Mouse (Mus musculus) MEL (cell line): Measurements from ENCODE around the gene Iqck. TPM values are rescaled to one million over a fixed set of nuclear protein-coding genes. Genes with fewer than 3 reads are reported as not detected.

Experiments
- DNase-seq: peaks from one replicate; pipeline ENCODE4 v3.0.0; 2011; ENCODE audit warnings: low read depth, low spot score
- H3K27ac ChIP-seq: 2 replicates; pipeline ENCODE4 v1.5.1; 2012; ENCODE audit warnings: low read depth, mild to moderate bottlenecking, control low read depth, low read length, moderate library complexity; ENCODE audit not compliant: control insufficient read depth
- H3K27me3 ChIP-seq, 2 experiments: fragments of 150-350 bp in 1 of 2; sonication (generic) in 1 of 2; 2 replicates each; pipeline ENCODE4 v1.6.1; 2012; ENCODE audit warnings: low read length in 2 of 2, mild to moderate bottlenecking in 2 of 2, improper control_type of control experiment in 1 of 2, moderate library complexity in 1 of 2; ENCODE audit not compliant: insufficient read depth in 2 of 2, control insufficient read depth in 1 of 2
- H3K36me3 ChIP-seq, 2 experiments: 2 replicates each; pipeline ENCODE4 v1.6.1; 2012 to 2014; ENCODE audit warnings: low read length in 2 of 2, improper control_type of control experiment in 1 of 2, inconsistent platforms in 1 of 2, mild to moderate bottlenecking in 1 of 2; ENCODE audit not compliant: insufficient read depth in 2 of 2, control insufficient read depth in 1 of 2
- H3K4me1 ChIP-seq, 2 experiments: fragments of 150-350 bp in 1 of 2; sonication (generic) in 1 of 2; 2 replicates each; pipeline ENCODE4 v1.6.1; 2012; ENCODE audit warnings: low read length in 2 of 2, improper control_type of control experiment in 1 of 2, mild to moderate bottlenecking in 1 of 2; ENCODE audit not compliant: insufficient read depth in 2 of 2, control insufficient read depth in 1 of 2
- H3K4me3 ChIP-seq, 2 experiments: fragments of 150-350 bp in 1 of 2; sonication (generic) in 1 of 2; 2 replicates each; pipeline ENCODE4 v1.5.1; 2012; ENCODE audit warnings: low read depth in 2 of 2, low read length in 2 of 2, mild to moderate bottlenecking in 2 of 2, moderate library complexity in 2 of 2, control low read depth in 1 of 2, improper control_type of control experiment in 1 of 2; ENCODE audit not compliant: control insufficient read depth in 1 of 2, insufficient read depth in 1 of 2
- H3K79me2 ChIP-seq: 2 replicates; pipeline ENCODE4 v1.6.1; 2012; ENCODE audit warnings: mild to moderate bottlenecking, low read length, moderate library complexity; ENCODE audit not compliant: control insufficient read depth, poor library complexity, insufficient read depth
- H3K9ac ChIP-seq: 2 replicates; pipeline ENCODE4 v1.6.1; 2012; ENCODE audit warnings: low read depth, mild to moderate bottlenecking, control low read depth, low read length, moderate library complexity; ENCODE audit not compliant: control insufficient read depth, poor library complexity, severe bottlenecking
- H3K9me3 ChIP-seq: fragments of 150-350 bp; sonication (generic); replicated peaks from 2 replicates; pipeline ENCODE4 v1.6.1; 2012; ENCODE audit warnings: mild to moderate bottlenecking, low read length, improper control_type of control experiment, moderate library complexity; ENCODE audit not compliant: insufficient read depth
- BHLHE40 ChIP-seq: IDR thresholded peaks from 2 replicates; pipeline ENCODE4 v1.6.1; 2012; ENCODE audit warnings: low read depth, mild to moderate bottlenecking, inconsistent platforms, low read length, improper control_type of control experiment, borderline replicate concordance
- E2F4 ChIP-seq: IDR thresholded peaks from 2 replicates; pipeline ENCODE4 v1.6.1; 2011; ENCODE audit warnings: low read depth, low read length, improper control_type of control experiment, borderline replicate concordance
- ELF1 ChIP-seq: IDR thresholded peaks from 2 replicates; pipeline ENCODE4 v1.6.1; 2014; ENCODE audit warnings: low read depth, mild to moderate bottlenecking, inconsistent platforms, low read length, improper control_type of control experiment, moderate library complexity
- EP300 ChIP-seq, 2 experiments: IDR thresholded peaks; 2 replicates each; pipeline ENCODE4 v1.6.1; 2011; ENCODE audit warnings: improper control_type of control experiment in 2 of 2, low read length in 2 of 2, low read depth in 1 of 2, mild to moderate bottlenecking in 1 of 2
- ETS1 ChIP-seq: IDR thresholded peaks from 2 replicates; pipeline ENCODE4 v1.6.1; 2012; ENCODE audit warnings: low read depth, mild to moderate bottlenecking, inconsistent platforms, low read length, improper control_type of control experiment, moderate library complexity
- GABPA ChIP-seq: IDR thresholded peaks from 2 replicates; pipeline ENCODE4 v1.6.1; 2012; ENCODE audit warnings: low read depth, mild to moderate bottlenecking, inconsistent platforms, low read length, improper control_type of control experiment, moderate library complexity
- GATA1 ChIP-seq: IDR thresholded peaks from 2 replicates; pipeline ENCODE4 v1.6.1; 2011; ENCODE audit warnings: low read depth, low read length, improper control_type of control experiment
- HCFC1 ChIP-seq: IDR thresholded peaks from 2 replicates; pipeline ENCODE4 v1.6.1; 2012; ENCODE audit warnings: low read depth, mild to moderate bottlenecking, inconsistent platforms, low read length, improper control_type of control experiment, moderate library complexity
- JUND ChIP-seq: IDR thresholded peaks from 2 replicates; pipeline ENCODE4 v1.6.1; 2011; ENCODE audit warnings: low read depth, mild to moderate bottlenecking, improper control_type of control experiment, low read length
- KAT2A ChIP-seq: conservative IDR thresholded peaks from 2 replicates; pipeline ENCODE4 v1.6.1; 2012; ENCODE audit warnings: low read depth, low read length, improper control_type of control experiment, inconsistent platforms
- MAFK ChIP-seq: IDR thresholded peaks from 2 replicates; pipeline ENCODE4 v1.6.1; 2011; ENCODE audit warnings: low read depth, mild to moderate bottlenecking, low read length, improper control_type of control experiment, borderline replicate concordance
- MAX ChIP-seq: IDR thresholded peaks from 2 replicates; pipeline ENCODE4 v1.6.1; 2011; ENCODE audit warnings: low read length, improper control_type of control experiment
- MAZ ChIP-seq: IDR thresholded peaks from 2 replicates; pipeline ENCODE4 v1.6.1; 2012; ENCODE audit warnings: low read depth, mild to moderate bottlenecking, inconsistent platforms, low read length, improper control_type of control experiment
- NELFE ChIP-seq: IDR thresholded peaks from 2 replicates; pipeline ENCODE4 v1.6.1; 2011; ENCODE audit warnings: low read depth, low read length, improper control_type of control experiment
- NRF1 ChIP-seq: IDR thresholded peaks from 2 replicates; pipeline ENCODE4 v1.6.1; 2014; ENCODE audit warnings: low read depth, mild to moderate bottlenecking, inconsistent platforms, low read length, improper control_type of control experiment, moderate library complexity; ENCODE audit not compliant: poor library complexity, insufficient read depth, severe bottlenecking
- POLR2A ChIP-seq, 2 experiments: IDR thresholded peaks; 2 replicates each; pipeline ENCODE4 v1.6.1; 2011 to 2012; ENCODE audit warnings: low read length in 2 of 2, mild to moderate bottlenecking in 2 of 2, control low read depth in 1 of 2, improper control_type of control experiment in 1 of 2, low read depth in 1 of 2, moderate library complexity in 1 of 2; ENCODE audit not compliant: control insufficient read depth in 1 of 2, insufficient read depth in 1 of 2, poor library complexity in 1 of 2
- RAD21 ChIP-seq: IDR thresholded peaks from 2 replicates; pipeline ENCODE4 v1.6.1; 2011; ENCODE audit warnings: mild to moderate bottlenecking, low read depth, low read length, improper control_type of control experiment
- RCOR1 ChIP-seq: IDR thresholded peaks from 2 replicates; pipeline ENCODE4 v1.6.1; 2012; ENCODE audit warnings: low read depth, mild to moderate bottlenecking, inconsistent platforms, low read length, improper control_type of control experiment
- TAL1 ChIP-seq: IDR thresholded peaks from 2 replicates; pipeline ENCODE4 v1.6.1; 2012; ENCODE audit warnings: mild to moderate bottlenecking, inconsistent platforms, low read length, moderate library complexity, mixed read lengths
- TCF12 ChIP-seq: IDR thresholded peaks from 2 replicates; pipeline ENCODE4 v1.6.1; 2014; ENCODE audit warnings: low read depth, mild to moderate bottlenecking, inconsistent platforms, low read length, improper control_type of control experiment, moderate library complexity
- USF2 ChIP-seq, 2 experiments: IDR thresholded peaks; 2 replicates each; pipeline ENCODE4 v1.6.1; 2011 to 2012; ENCODE audit warnings: improper control_type of control experiment in 2 of 2, low read length in 2 of 2, borderline replicate concordance in 1 of 2, inconsistent platforms in 1 of 2, low read depth in 1 of 2, mild to moderate bottlenecking in 1 of 2; ENCODE audit not compliant: insufficient read depth in 1 of 2
- ZC3H11A ChIP-seq: IDR thresholded peaks from 2 replicates; pipeline ENCODE4 v1.6.1; 2012; ENCODE audit warnings: low read depth, mild to moderate bottlenecking, inconsistent platforms, low read length, improper control_type of control experiment
- ZKSCAN1 ChIP-seq: IDR thresholded peaks from 2 replicates; pipeline ENCODE4 v1.6.1; 2012; ENCODE audit warnings: low read depth, mild to moderate bottlenecking, inconsistent platforms, low read length, improper control_type of control experiment, moderate library complexity
- ZMIZ1 ChIP-seq: IDR thresholded peaks from 2 replicates; pipeline ENCODE4 v1.6.1; 2012; ENCODE audit warnings: low read depth, mild to moderate bottlenecking, inconsistent platforms, low read length, improper control_type of control experiment, moderate library complexity
- ZNF384 ChIP-seq: IDR thresholded peaks from 2 replicates; pipeline ENCODE4 v1.6.1; 2012; ENCODE audit warnings: low read depth, mild to moderate bottlenecking, inconsistent platforms, low read length, improper control_type of control experiment
- polyA plus RNA-seq, 2 experiments: library from polyadenylated mRNA; stranded (reverse) in 1 of 2; unstranded in 1 of 2; fragments of >175 nt in 1 of 2; fragments of >200 nt in 1 of 2; gene quantifications; 2 replicates each; pipeline versions ENCODE4 v1.2.1 to v1.2.4; 2012; ENCODE audit warnings: low replicate concordance in 2 of 2, low read depth in 1 of 2; ENCODE audit not compliant: insufficient read length in 2 of 2, insufficient read depth in 1 of 2, missing spikeins in 1 of 2
- total RNA-seq: library from RNA; depleted of rRNA; stranded (reverse); fragments of 300-350 nt; gene quantifications from 2 replicates; pipeline ENCODE4 v1.2.3, GENCODE M21; 2012

Iqck gene
- total and polyA plus RNA-seq, 3 experiments: 0.39 to 0.40 TPM; not detected in 1

DNA sequence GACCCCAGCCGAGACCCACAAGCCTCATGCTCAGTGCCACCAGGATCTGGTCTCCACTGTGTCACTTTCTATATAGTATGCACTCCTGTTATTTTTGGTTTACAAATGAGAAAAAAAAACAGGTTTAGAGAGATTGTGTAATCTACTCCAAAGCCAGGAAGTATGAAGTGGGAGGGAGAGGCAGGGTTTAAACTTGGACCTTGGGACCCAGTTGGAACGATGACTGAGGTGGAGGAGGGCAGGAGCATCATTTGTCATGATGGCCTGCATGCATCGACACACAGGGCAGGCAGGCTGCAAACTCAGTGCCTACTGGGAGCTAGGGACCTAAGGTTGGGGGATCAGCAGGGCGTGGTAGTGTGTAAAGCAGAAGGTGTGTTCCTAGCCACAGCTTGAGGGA lies 127.0 kb downstream of the Iqck start:
- Histone ChIP-seq H3K36me3 (no peaks in the 10 kb centered on the region), H3K79me2 (no peaks in the 10 kb centered on the region), H3K27ac (no peak overlapping the region), H3K4me1 (no peaks in the 10 kb centered on the region)
- TF ChIP-seq E2F4 (no peak), ZC3H11A (no peak), KAT2A (no peak), BHLHE40 (no peak), ZNF384 (no peak), NELFE (no peak), GABPA (no peak), HCFC1 (no peak)
- TF ChIP-seq, all 39 proteins: peak for 0
- Histone ChIP-seq H3K9ac (no peak overlapping the region), H3K4me3 (no peak overlapping the region), H3K9me3 (no peaks in the 10 kb centered on the region), H3K27me3 (no peaks in the 10 kb centered on the region; a peak in 1 of 4 replicates)
- no peak for DNase-seq

DNA sequence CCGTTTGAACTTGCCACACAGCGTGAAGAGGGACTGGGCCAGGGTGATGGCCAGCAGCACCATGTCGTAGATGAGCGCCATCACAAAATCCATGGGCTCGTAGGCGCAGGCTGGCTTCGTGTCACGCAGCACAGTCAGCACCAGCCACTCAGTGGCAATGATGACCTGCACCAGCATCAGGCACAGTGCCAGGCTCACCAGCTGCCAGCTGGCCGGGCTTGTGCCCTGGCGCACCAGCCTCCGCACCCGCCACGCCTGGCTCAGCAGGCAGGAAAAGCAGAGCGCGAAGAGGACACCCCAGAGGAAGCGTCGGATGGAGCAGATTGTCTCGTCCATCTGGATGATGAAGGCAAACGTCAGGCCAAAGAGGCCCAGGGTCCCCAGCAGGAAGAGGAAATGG lies 128.4 kb downstream of the Iqck start:
- no peak for DNase-seq
- H3K27ac ChIP-seq: no peak overlapping the region
- no peaks in the 10 kb centered on the region; a peak in 1 of 4 replicates for H3K27me3 ChIP-seq
- no peaks in the 10 kb centered on the region for H3K79me2 ChIP-seq
- H3K4me1 ChIP-seq: no peaks in the 10 kb centered on the region
- H3K4me3 ChIP-seq: no peak overlapping the region
- H3K9ac ChIP-seq: no peak overlapping the region
- no peaks in the 10 kb centered on the region for H3K36me3 ChIP-seq
- TF ChIP-seq USF2 (IDR thresholded peaks at IDR 0.05; ENCODE audit: borderline replicate concordance in 1 of 2, insufficient read depth in 1 of 2, low read depth in 1 of 2, low read length in 2 of 2) (no peak), ZKSCAN1 (no peak)
- H3K9me3 ChIP-seq: no peaks in the 10 kb centered on the region

DNA sequence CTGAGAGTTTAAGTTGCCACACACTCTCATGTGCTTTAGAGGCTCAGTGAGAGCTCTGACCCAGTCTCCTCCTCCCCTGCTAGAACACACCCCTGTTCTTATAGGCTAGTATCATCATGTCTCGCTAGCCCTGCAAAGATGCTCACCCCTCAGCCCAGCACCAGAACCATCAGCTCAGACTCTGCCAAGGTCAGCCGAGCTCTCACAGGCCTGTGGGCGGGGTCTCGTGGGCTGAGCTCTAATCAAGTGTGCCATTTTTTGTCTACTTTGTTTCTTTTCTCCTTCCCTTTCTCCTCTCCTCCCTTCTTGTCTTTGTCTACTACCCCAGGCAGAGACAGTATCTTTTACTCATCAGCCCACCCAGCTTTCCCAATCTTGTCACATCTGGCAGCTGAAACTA lies 130.2 kb downstream of the Iqck start:
- no peak overlapping the region for H3K27ac ChIP-seq
- no peak for TF ChIP-seq GATA1
- no peak for TF ChIP-seq TCF12
- TF ChIP-seq POLR2A (IDR thresholded peaks at IDR 0.05; ENCODE audit: control insufficient read depth in 1 of 2, insufficient read depth in 1 of 2, low read depth in 1 of 2, low read length in 2 of 2, poor library complexity in 1 of 2): no peak
- no peak for TF ChIP-seq MAFK
- TF ChIP-seq ZNF384: no peak
- TF ChIP-seq RAD21: no peak
- no peak for TF ChIP-seq MAZ
- no peak for TF ChIP-seq NELFE
- TF ChIP-seq NRF1: no peak
- no peak for TF ChIP-seq ETS1
- no peak for TF ChIP-seq TAL1
- TF ChIP-seq EP300 (IDR thresholded peaks at IDR 0.05; ENCODE audit: low read depth in 1 of 2, low read length in 2 of 2): no peak
- no peak for TF ChIP-seq RCOR1
- no peak for TF ChIP-seq MAX
- no peak for TF ChIP-seq ELF1
- TF ChIP-seq HCFC1: no peak
- TF ChIP-seq JUND: no peak
- no peak for TF ChIP-seq ZMIZ1
- no peak for TF ChIP-seq ZKSCAN1
- H3K27me3 ChIP-seq: no peaks in the 10 kb centered on the region; a peak in 1 of 4 replicates
- H3K36me3 ChIP-seq: no peaks in the 10 kb centered on the region
- H3K4me1 ChIP-seq: no peaks in the 10 kb centered on the region
- no peaks in the 10 kb centered on the region for H3K9me3 ChIP-seq
- H3K79me2 ChIP-seq: no peaks in the 10 kb centered on the region
- DNase-seq: no peak
- no peak overlapping the region for H3K4me3 ChIP-seq
- H3K9ac ChIP-seq: no peak overlapping the region
